Mouse (Mus musculus): Measurements from ENCODE around the gene Tpx2. TPM values are rescaled to one million over a fixed set of nuclear protein-coding genes. Genes with fewer than 3 reads are reported as not detected.

Gene Tpx2
- total and polyA plus RNA-seq, 3 experiments, result 16.7 to 257 (median 142) TPM

DNA sequence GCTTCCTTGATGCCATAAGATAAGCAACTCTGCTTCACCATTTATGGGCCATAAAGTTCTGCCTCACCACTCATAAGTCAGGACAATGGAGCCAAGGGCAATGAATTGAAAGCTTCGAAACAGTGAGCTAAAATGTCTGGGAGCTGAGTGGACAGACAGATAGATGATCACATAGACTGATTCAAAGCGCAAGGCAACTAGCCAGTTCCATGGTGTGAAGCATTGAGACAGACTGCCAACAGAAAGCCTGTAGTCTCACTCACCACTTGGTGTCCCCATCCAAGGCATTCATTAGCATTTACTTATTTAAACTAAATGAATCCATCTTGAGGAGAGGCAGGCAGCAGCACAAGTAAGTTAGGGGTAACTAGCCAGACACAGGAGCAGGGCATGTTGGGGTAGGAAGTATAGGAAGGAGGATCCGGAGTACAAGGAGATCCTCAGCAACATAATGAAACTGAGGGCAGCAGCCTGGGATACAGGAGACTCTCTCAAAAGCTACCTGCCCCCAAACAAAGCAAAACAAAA, 28.6 kb upstream of the Tpx2 start:
- ATAC-seq (ENCODE audit: extremely low read depth, insufficient number of reproducible peaks, low FRiP score, poor library complexity, severe bottlenecking) (no peak), DNase-seq (ENCODE audit: low spot score) (no peak)
- Histone ChIP-seq H3K36me3 (replicated peaks) (peaks cover 57% of the 10 kb centered on the region), H3K9me3 (replicated peaks) (peaks cover 3% of the 10 kb centered on the region; the same call in 1 of the 2 replicates), H3K27me3 (ENCODE audit: insufficient read depth, low read length) (no peaks in the 10 kb centered on the region), H3K4me3 (ENCODE audit: low read depth, low read length) (no peak overlapping the region), H3K4me1 (ENCODE audit: insufficient read depth, low read depth, low read length) (peaks cover 91% of the 10 kb centered on the region)
- TF ChIP-seq GATA1 (IDR thresholded peaks at IDR 0.05; ENCODE audit: borderline replicate concordance, low read length) (no peak), POLR2AphosphoS5 (IDR thresholded peaks at IDR 0.05; ENCODE audit: insufficient replicate concordance, low read depth, low read length) (no peak), TAL1 (conservative IDR thresholded peaks at IDR 0.05; ENCODE audit: low read depth, low read length) (no peak), CTCF (IDR thresholded peaks at IDR 0.05; ENCODE audit: low read depth, low read length) (no peak), GATA2 (IDR thresholded peaks at IDR 0.05; ENCODE audit: borderline replicate concordance, low read depth, low read length) (no peak)

DNA sequence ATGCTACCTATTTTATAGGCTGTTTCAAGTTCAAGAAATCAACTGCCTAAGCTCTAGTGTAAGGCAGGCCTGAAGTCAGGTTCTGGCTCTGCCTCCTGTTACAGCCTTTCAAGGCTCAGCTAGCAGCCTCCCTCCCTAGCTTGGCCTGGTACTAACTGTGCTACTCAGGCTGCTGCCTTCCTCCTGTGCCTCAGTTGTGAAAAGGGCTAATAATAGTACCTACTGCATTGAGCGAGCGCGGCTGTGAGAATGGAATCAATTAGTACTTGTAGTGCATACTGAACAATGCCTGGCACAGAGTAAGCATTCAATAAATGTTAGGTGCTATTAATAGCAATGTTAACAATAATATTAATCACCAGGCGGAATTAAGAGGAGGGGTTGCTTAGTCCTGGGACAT, 27.8 kb upstream of the Tpx2 start:
- DNase-seq (ENCODE audit: low spot score) (no peak), ATAC-seq (ENCODE audit: extremely low read depth, insufficient number of reproducible peaks, low FRiP score, poor library complexity, severe bottlenecking) (no peak)
- no peak overlapping the region for H3K4me3 ChIP-seq (ENCODE audit: low read depth, low read length)
- peaks cover 59% of the 10 kb centered on the region for H3K36me3 ChIP-seq (replicated peaks)
- TF ChIP-seq GATA1 (IDR thresholded peaks at IDR 0.05; ENCODE audit: borderline replicate concordance, low read length), result no peak
- TF ChIP-seq CTCF (IDR thresholded peaks at IDR 0.05; ENCODE audit: low read depth, low read length), result no peak
- no peak for TF ChIP-seq TAL1 (conservative IDR thresholded peaks at IDR 0.05; ENCODE audit: low read depth, low read length)
- TF ChIP-seq POLR2AphosphoS5 (IDR thresholded peaks at IDR 0.05; ENCODE audit: insufficient replicate concordance, low read depth, low read length), result no peak
- no peak for TF ChIP-seq GATA2 (IDR thresholded peaks at IDR 0.05; ENCODE audit: borderline replicate concordance, low read depth, low read length)
- peaks cover 92% of the 10 kb centered on the region for H3K4me1 ChIP-seq (ENCODE audit: insufficient read depth, low read depth, low read length)
- peaks cover 3% of the 10 kb centered on the region; the same call in 1 of the 2 replicates for H3K9me3 ChIP-seq (replicated peaks)
- H3K27me3 ChIP-seq (ENCODE audit: insufficient read depth, low read length), result no peaks in the 10 kb centered on the region

DNA sequence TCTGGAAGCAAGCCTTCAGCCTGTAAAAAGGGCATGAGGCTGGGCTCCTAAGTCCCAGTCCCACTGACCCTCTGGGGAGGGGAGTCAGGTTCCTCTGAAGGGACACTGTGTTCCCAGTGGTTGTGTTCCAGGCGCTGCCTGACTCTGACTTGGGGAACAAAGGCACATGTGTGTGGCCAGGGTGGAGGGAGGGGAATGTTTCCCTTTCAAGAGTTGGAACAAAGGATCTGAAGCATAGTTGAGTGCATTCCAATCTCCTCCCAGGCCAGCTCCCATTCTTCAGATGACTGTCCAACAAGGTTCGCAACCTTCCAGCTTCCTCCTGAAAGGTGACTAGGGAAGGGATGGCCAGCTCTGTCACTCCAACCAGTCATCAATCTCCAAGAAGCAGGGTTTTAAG, 27.4 kb upstream of the Tpx2 start:
- H3K4me3 ChIP-seq (ENCODE audit: low read depth, low read length), result no peak overlapping the region
- no peak for TF ChIP-seq CTCF (IDR thresholded peaks at IDR 0.05; ENCODE audit: low read depth, low read length)
- no peak for TF ChIP-seq GATA1 (IDR thresholded peaks at IDR 0.05; ENCODE audit: borderline replicate concordance, low read length)
- TF ChIP-seq TAL1 (conservative IDR thresholded peaks at IDR 0.05; ENCODE audit: low read depth, low read length), result no peak
- TF ChIP-seq POLR2AphosphoS5 (IDR thresholded peaks at IDR 0.05; ENCODE audit: insufficient replicate concordance, low read depth, low read length), result no peak
- no peak for TF ChIP-seq GATA2 (IDR thresholded peaks at IDR 0.05; ENCODE audit: borderline replicate concordance, low read depth, low read length)
- ATAC-seq (ENCODE audit: extremely low read depth, insufficient number of reproducible peaks, low FRiP score, poor library complexity, severe bottlenecking) (no peak), DNase-seq (ENCODE audit: low spot score) (no peak)
- peaks cover 92% of the 10 kb centered on the region for H3K4me1 ChIP-seq (ENCODE audit: insufficient read depth, low read depth, low read length)
- H3K36me3 ChIP-seq (replicated peaks), result peaks cover 60% of the 10 kb centered on the region
- H3K27me3 ChIP-seq (ENCODE audit: insufficient read depth, low read length), result no peaks in the 10 kb centered on the region
- peaks cover 3% of the 10 kb centered on the region; the same call in 1 of the 2 replicates for H3K9me3 ChIP-seq (replicated peaks)

DNA sequence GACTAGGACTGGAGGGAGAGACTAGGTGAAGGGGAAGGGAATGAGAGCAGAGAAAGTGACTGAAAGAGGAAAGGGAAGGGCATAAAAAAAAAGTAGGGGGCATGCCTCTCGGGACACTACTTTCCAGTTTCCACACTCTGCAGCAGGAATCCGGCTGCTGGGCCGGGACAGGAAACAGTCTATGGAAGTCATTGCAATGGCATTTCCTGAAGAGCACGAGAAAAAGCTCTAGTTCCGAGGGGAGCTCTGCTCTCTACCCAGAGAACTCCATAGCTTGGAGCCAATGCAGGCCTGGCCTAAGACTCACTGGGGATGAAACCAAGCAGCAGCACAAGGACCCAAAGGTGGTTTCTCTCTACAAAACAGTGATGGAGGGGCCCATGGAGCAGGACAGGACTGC, 26.7 kb upstream of the Tpx2 start:
- H3K27me3 ChIP-seq (ENCODE audit: insufficient read depth, low read length), result no peaks in the 10 kb centered on the region
- H3K4me3 ChIP-seq (ENCODE audit: low read depth, low read length), result no peak overlapping the region
- H3K4me1 ChIP-seq (ENCODE audit: insufficient read depth, low read depth, low read length), result peaks cover 92% of the 10 kb centered on the region
- ATAC-seq (ENCODE audit: extremely low read depth, insufficient number of reproducible peaks, low FRiP score, poor library complexity, severe bottlenecking) (no peak), DNase-seq (ENCODE audit: low spot score) (no peak)
- H3K36me3 ChIP-seq (replicated peaks), result peaks cover 58% of the 10 kb centered on the region
- TF ChIP-seq TAL1 (conservative IDR thresholded peaks at IDR 0.05; ENCODE audit: low read depth, low read length), result no peak
- TF ChIP-seq GATA1 (IDR thresholded peaks at IDR 0.05; ENCODE audit: borderline replicate concordance, low read length), result no peak
- TF ChIP-seq GATA2 (IDR thresholded peaks at IDR 0.05; ENCODE audit: borderline replicate concordance, low read depth, low read length), result no peak
- peaks cover 3% of the 10 kb centered on the region; the same call in 1 of the 2 replicates for H3K9me3 ChIP-seq (replicated peaks)

DNA sequence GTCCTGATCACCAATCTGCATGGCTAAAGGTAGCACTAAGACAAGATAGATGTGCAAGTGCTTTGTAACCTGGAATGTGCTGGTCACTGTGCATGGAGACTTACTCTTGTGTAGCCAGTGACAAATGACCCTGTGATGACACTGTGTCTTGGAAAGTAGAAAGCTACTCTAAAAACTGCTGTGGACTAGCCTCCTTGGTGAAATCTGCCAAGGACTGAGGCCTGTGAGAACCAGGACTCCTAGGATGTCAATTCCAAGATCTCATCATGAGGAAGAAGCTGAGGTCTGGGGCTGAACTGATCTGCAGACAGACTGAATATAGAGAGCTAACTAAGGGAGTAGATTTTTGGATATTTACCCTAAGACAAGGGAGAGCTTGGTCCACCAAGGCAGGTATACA, 26.2 kb upstream of the Tpx2 start:
- Histone ChIP-seq H3K4me1 (ENCODE audit: insufficient read depth, low read depth, low read length) (peaks cover 92% of the 10 kb centered on the region), H3K27me3 (ENCODE audit: insufficient read depth, low read length) (no peaks in the 10 kb centered on the region), H3K36me3 (replicated peaks) (peaks cover 59% of the 10 kb centered on the region), H3K9me3 (replicated peaks) (peaks cover 3% of the 10 kb centered on the region; the same call in 1 of the 2 replicates), H3K4me3 (ENCODE audit: low read depth, low read length) (no peak overlapping the region)
- DNase-seq (ENCODE audit: low spot score) (no peak), ATAC-seq (ENCODE audit: extremely low read depth, insufficient number of reproducible peaks, low FRiP score, poor library complexity, severe bottlenecking) (no peak)
- TF ChIP-seq GATA2 (IDR thresholded peaks at IDR 0.05; ENCODE audit: borderline replicate concordance, low read depth, low read length), result no peak
- no peak for TF ChIP-seq TAL1 (conservative IDR thresholded peaks at IDR 0.05; ENCODE audit: low read depth, low read length)
- no peak for TF ChIP-seq GATA1 (IDR thresholded peaks at IDR 0.05; ENCODE audit: borderline replicate concordance, low read length)
- TF ChIP-seq CTCF (IDR thresholded peaks at IDR 0.05; ENCODE audit: low read depth, low read length), result no peak
- no peak for TF ChIP-seq POLR2AphosphoS5 (IDR thresholded peaks at IDR 0.05; ENCODE audit: insufficient replicate concordance, low read depth, low read length)

DNA sequence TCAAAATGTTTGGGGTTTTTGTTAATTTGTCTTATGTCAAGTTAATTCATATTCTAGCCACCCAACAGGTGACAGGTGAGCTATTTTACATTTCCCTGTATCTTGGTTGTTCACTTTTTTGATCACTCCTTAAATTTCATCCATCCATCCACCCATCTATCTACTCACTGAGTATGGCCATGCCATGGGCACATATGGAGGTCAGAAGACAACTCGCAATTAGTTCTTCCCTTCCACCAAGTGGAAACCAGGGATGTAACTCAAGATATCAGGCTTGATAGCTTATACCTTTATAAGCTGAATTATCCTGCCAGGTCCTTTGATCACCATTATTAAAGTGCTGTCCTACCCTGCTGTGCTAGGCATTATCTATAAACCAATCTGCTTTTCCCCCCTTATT, 24.0 kb upstream of the Tpx2 start:
- H3K27me3 ChIP-seq (ENCODE audit: insufficient read depth, low read length), result no peaks in the 10 kb centered on the region
- H3K4me1 ChIP-seq (ENCODE audit: insufficient read depth, low read depth, low read length), result peaks cover 92% of the 10 kb centered on the region
- H3K36me3 ChIP-seq (replicated peaks), result peaks cover 76% of the 10 kb centered on the region
- TF ChIP-seq GATA2 (IDR thresholded peaks at IDR 0.05; ENCODE audit: borderline replicate concordance, low read depth, low read length) (no peak), CTCF (IDR thresholded peaks at IDR 0.05; ENCODE audit: low read depth, low read length) (no peak), POLR2AphosphoS5 (IDR thresholded peaks at IDR 0.05; ENCODE audit: insufficient replicate concordance, low read depth, low read length) (no peak), GATA1 (IDR thresholded peaks at IDR 0.05; ENCODE audit: borderline replicate concordance, low read length) (no peak), TAL1 (conservative IDR thresholded peaks at IDR 0.05; ENCODE audit: low read depth, low read length) (no peak)
- ATAC-seq (ENCODE audit: extremely low read depth, insufficient number of reproducible peaks, low FRiP score, poor library complexity, severe bottlenecking), result no peak
- no peak for DNase-seq (ENCODE audit: low spot score)
- peaks cover 3% of the 10 kb centered on the region; the same call in 1 of the 2 replicates for H3K9me3 ChIP-seq (replicated peaks)
- H3K4me3 ChIP-seq (ENCODE audit: low read depth, low read length), result no peak overlapping the region
